Mouse (Mus musculus): Measurements from ENCODE around the gene Hddc3. TPM values are rescaled to one million over a fixed set of nuclear protein-coding genes. Genes with fewer than 3 reads are reported as not detected.

The Hddc3 gene
- polyA plus RNA-seq (2014; fragmentation: Nextera tagmentation; extraction: Ambion mirVana): 9.7 and 10.5 TPM in 2 replicates

DNA sequence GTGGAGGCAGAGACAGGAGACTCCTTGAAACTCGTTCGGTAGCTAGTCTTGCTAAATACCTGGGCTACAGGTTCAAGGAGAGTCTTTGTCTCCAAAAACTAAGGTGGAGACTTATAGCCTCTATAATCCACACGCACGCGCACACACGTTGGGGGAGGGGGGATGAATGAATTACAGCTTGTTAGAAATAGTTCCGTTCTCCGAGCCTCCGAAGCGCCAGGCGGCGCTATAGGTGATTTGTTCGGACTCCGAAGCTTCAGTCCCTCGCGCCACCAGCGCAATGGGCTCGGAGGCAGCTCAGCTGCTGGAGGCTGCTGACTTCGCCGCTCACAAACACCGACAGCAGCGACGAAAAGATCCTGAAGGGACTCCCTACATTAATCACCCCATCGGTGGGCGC lies at the start of gene Hddc3:
TSS of gene Hddc3 (plus strand) at position 247 of the 400 bp plus-strand sequence.
- Histone ChIP-seq H3K4me3 (ENCODE audit: low read depth, low read length) (peak within 1 kb of the TSS; percentile 54), H3K36me3 (ENCODE audit: control insufficient read depth, insufficient read depth, low read length) (no peaks in the 10 kb centered on the region), H3K4me1 (replicated peaks; ENCODE audit: control insufficient read depth, insufficient read depth, low read length) (peaks cover 30% of the 10 kb centered on the region), H3K27ac (ENCODE audit: low read depth, low read length) (no peak within 1 kb of the TSS), H3K4me2 (peak within 1 kb of the TSS; percentile 93), H3K27me3 (replicated peaks; ENCODE audit: control insufficient read depth, insufficient read depth, low read length) (no peaks in the 10 kb centered on the region), H3K9ac (ENCODE audit: low read depth, low read length) (peak within 1 kb of the TSS; percentile 72), H3K9me3 (ENCODE audit: control insufficient read depth, low read length) (no peaks in the 10 kb centered on the region)
- WGBS: under 1% methylated on average over 25 of the region's 25 CpGs
- ATAC-seq (replicated peaks; ENCODE audit: low FRiP score) (peak; percentile 44), DNase-seq (ENCODE audit: low spot score) (peak; percentile 89)

DNA sequence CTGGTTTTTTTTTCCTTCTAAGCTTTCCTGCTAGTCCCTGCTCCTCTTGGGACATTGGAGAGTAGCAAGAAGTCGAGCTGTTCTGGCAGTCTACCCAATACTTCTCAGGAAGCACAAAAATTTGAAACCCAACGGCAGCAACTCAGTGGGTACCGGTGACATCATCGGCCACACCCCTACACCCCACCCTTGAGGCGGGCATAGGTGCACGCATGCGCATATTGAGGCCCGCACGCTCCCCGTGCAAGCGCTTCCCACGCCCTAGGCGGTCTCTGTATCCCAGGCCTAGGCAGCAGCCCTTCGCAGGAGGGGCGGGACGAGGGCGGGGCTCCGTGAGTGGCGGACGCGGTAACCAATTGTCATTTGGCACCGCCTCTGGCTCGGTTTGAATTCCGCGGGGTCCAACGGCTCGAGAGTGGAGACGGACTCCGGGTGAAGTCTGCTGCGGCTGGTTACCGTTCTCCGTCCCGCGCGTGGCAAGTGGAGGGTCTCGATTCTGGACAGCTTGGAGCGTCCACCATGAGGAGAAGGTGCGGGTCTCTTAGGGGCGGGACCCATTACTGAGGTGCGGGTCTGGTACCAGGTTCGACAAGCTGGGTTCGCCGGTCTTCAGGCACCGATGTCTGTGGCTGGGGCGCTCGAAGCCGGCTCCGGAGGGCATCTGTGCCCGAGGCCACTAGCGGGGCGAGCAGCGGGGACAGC lies 48.7 kb upstream of the Hddc3 start, which contains the start of gene Prc1:
TSS of gene Prc1 (plus strand) at position 389 of the 702 bp plus-strand sequence.
- 1% methylated on average over 52 of the region's 52 CpGs for WGBS
- no peaks in the 10 kb centered on the region for H3K9me3 ChIP-seq (ENCODE audit: control insufficient read depth, low read length)

DNA sequence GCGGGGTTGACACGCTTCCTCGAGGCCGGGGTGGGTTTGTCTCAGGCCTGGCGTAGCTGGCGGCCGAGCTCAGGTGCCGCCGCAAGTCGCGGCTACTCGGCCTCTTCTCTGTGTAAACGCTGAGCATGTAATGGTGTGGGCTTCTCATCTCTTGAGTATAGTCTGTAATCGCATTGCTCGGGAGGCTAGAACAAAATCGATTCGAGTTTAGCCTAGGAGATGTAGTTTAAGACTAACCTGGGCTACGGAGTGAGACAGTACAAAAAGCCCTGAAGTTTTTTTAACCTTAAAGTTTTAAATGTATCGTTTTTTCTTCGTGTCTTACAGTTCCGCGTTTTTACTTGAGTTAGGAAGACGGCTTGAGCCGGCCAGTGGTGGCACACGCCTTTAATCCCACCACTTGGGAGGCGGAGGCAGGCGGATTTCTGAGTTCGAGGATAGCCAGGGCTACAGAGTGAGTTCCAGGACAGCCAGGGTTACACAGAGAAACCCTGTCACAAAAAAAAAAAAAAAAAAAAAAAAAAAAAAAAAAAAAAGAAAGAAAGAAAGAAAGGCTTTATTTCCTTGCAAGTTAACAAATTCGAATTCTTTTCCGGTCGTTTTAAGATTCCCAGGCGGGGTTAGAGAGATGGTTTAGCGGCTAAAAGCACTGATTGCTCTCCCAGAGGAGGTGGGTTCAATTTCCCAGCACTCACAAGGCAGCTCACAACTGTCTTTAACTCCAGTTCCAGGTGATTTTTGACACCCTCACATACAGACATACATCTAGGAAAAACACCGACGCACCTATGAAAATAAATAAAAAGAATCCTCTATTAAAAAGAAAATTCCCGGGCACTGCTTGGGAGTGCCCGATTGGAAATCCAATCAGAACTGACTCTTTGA lies 47.9 kb upstream of the Hddc3 start:
- peak; percentile 54 for ATAC-seq (replicated peaks; ENCODE audit: low FRiP score)
- Histone ChIP-seq H3K36me3 (ENCODE audit: control insufficient read depth, insufficient read depth, low read length) (peaks cover 6% of the 10 kb centered on the region; the same call in 1 of the 2 replicates), H3K4me3 (ENCODE audit: low read depth, low read length) (peak overlapping the region; percentile 98), H3K9me3 (ENCODE audit: control insufficient read depth, low read length) (no peaks in the 10 kb centered on the region), H3K27me3 (replicated peaks; ENCODE audit: control insufficient read depth, insufficient read depth, low read length) (no peaks in the 10 kb centered on the region), H3K27ac (ENCODE audit: low read depth, low read length) (peak overlapping the region; percentile 92), H3K4me1 (replicated peaks; ENCODE audit: control insufficient read depth, insufficient read depth, low read length) (peaks cover 18% of the 10 kb centered on the region), H3K4me2 (peak overlapping the region; percentile 87), H3K9ac (ENCODE audit: low read depth, low read length) (peak overlapping the region; percentile 98)
- 8% methylated on average over 37 of the region's 37 CpGs for WGBS
- peak; percentile 46 for DNase-seq (ENCODE audit: low spot score)

More for the DNA sequence above, 48.7 kb upstream of the Hddc3 start, which contains the start of gene Prc1:
- no peaks in the 10 kb centered on the region for H3K27me3 ChIP-seq (replicated peaks; ENCODE audit: control insufficient read depth, insufficient read depth, low read length)
- H3K9ac ChIP-seq (ENCODE audit: low read depth, low read length): peak within 1 kb of the TSS; percentile 98
- peak; percentile 99 for ATAC-seq (replicated peaks; ENCODE audit: low FRiP score)
- peak; percentile 99 for DNase-seq (ENCODE audit: low spot score)
- H3K4me3 ChIP-seq (ENCODE audit: low read depth, low read length): peak within 1 kb of the TSS; percentile 98
- H3K4me1 ChIP-seq (replicated peaks; ENCODE audit: control insufficient read depth, insufficient read depth, low read length): peaks cover 18% of the 10 kb centered on the region
- H3K4me2 ChIP-seq: peak within 1 kb of the TSS; percentile 87
- peak within 1 kb of the TSS; percentile 92 for H3K27ac ChIP-seq (ENCODE audit: low read depth, low read length)
- H3K36me3 ChIP-seq (ENCODE audit: control insufficient read depth, insufficient read depth, low read length): peaks cover 3% of the 10 kb centered on the region; the same call in 1 of the 2 replicates

DNA sequence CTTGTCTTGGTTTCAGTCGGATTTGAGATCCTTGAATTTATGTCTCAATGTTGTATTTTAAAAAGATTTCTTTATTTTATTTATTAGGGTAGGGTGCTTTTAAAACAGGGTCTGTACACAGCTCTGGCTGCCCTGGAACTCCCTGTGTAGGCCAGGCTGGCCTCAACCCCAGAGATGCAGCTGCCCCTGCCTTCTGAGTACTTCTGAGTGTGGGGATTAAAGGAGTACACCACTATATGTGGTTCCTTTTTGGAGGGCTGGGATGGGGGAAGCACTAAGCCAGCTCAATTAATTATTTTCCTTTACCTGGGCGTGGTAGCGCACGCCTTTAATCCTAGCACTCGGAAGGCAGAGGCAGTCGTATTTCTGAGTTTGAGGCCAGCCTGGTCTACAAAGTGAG lies 46.4 kb upstream of the Hddc3 start:
- H3K36me3 ChIP-seq (ENCODE audit: control insufficient read depth, insufficient read depth, low read length): peaks cover 15% of the 10 kb centered on the region
- DNase-seq (ENCODE audit: low spot score) (no peak), ATAC-seq (replicated peaks; ENCODE audit: low FRiP score) (no peak)
- H3K27me3 ChIP-seq (replicated peaks; ENCODE audit: control insufficient read depth, insufficient read depth, low read length): no peaks in the 10 kb centered on the region
- no peak overlapping the region for H3K9ac ChIP-seq (ENCODE audit: low read depth, low read length)
- H3K9me3 ChIP-seq (ENCODE audit: control insufficient read depth, low read length): no peaks in the 10 kb centered on the region
- WGBS: 88% methylated on average over 6 of the region's 6 CpGs
- peak overlapping the region; percentile 87 for H3K4me2 ChIP-seq
- peaks cover 18% of the 10 kb centered on the region for H3K4me1 ChIP-seq (replicated peaks; ENCODE audit: control insufficient read depth, insufficient read depth, low read length)
- H3K27ac ChIP-seq (ENCODE audit: low read depth, low read length): no peak overlapping the region
- H3K4me3 ChIP-seq (ENCODE audit: low read depth, low read length): peak overlapping the region; percentile 98; the same call in 1 of the 2 replicates

DNA sequence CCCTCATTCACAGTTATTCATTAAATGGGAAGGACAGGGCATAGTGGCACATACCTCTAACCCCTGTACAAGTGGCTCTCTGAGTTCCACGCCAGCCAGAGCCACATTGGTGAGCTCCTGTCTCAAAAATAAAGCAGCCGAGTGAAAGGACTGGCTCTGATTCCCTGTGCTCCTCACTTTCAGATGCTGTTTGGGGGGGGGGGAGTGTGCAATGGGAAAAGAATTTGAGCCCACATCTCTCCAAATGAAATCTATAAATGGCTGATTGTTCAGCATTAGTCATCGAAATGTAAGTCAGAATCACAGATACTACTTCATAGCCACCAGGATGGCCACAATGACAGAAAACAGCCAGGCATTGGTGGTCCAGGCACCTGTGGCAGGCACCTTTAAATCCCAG lies 45.9 kb upstream of the Hddc3 start:
- H3K9me3 ChIP-seq (ENCODE audit: control insufficient read depth, low read length): no peaks in the 10 kb centered on the region
- no peaks in the 10 kb centered on the region for H3K27me3 ChIP-seq (replicated peaks; ENCODE audit: control insufficient read depth, insufficient read depth, low read length)
- no peak for ATAC-seq (replicated peaks; ENCODE audit: low FRiP score)
- H3K9ac ChIP-seq (ENCODE audit: low read depth, low read length): no peak overlapping the region; the same call in 1 of the 2 replicates
- peak overlapping the region; percentile 87; the same call in 1 of the 2 replicates for H3K4me2 ChIP-seq
- no peak overlapping the region for H3K27ac ChIP-seq (ENCODE audit: low read depth, low read length)
- H3K4me3 ChIP-seq (ENCODE audit: low read depth, low read length): peak overlapping the region; percentile 1; the same call in 1 of the 2 replicates
- 86% methylated on average over 3 of the region's 3 CpGs for WGBS
- no peak for DNase-seq (ENCODE audit: low spot score)
- peaks cover 18% of the 10 kb centered on the region for H3K4me1 ChIP-seq (replicated peaks; ENCODE audit: control insufficient read depth, insufficient read depth, low read length)
- peaks cover 20% of the 10 kb centered on the region for H3K36me3 ChIP-seq (ENCODE audit: control insufficient read depth, insufficient read depth, low read length)

DNA sequence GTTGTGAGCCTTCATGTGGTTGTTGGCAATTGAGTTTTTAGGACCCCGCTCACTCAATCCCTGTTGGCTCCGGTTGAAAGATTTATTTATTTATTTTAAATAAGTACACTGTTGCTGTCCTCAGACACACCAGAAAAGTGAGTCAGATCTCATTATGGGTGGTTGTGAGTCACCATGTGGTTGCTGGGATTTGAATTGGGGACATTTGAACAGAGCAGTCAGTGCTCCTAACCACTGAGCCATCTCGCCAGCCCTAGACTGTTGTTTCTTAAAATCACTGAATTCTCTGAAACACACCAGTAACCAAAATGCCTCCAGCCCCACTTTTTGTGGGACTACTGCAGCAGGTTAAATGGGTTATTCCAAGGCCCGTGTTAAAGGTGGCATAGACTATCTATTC lies 44.1 kb upstream of the Hddc3 start:
- DNase-seq (ENCODE audit: low spot score): no peak
- H3K4me3 ChIP-seq (ENCODE audit: low read depth, low read length): no peak overlapping the region
- WGBS: 89% methylated on average over 4 of the region's 4 CpGs
- no peaks in the 10 kb centered on the region for H3K9me3 ChIP-seq (ENCODE audit: control insufficient read depth, low read length)
- peaks cover 18% of the 10 kb centered on the region for H3K4me1 ChIP-seq (replicated peaks; ENCODE audit: control insufficient read depth, insufficient read depth, low read length)
- peaks cover 29% of the 10 kb centered on the region for H3K36me3 ChIP-seq (ENCODE audit: control insufficient read depth, insufficient read depth, low read length)
- no peak overlapping the region for H3K4me2 ChIP-seq
- no peak for ATAC-seq (replicated peaks; ENCODE audit: low FRiP score)
- no peak overlapping the region for H3K27ac ChIP-seq (ENCODE audit: low read depth, low read length)
- no peaks in the 10 kb centered on the region for H3K27me3 ChIP-seq (replicated peaks; ENCODE audit: control insufficient read depth, insufficient read depth, low read length)
- no peak overlapping the region for H3K9ac ChIP-seq (ENCODE audit: low read depth, low read length)

DNA sequence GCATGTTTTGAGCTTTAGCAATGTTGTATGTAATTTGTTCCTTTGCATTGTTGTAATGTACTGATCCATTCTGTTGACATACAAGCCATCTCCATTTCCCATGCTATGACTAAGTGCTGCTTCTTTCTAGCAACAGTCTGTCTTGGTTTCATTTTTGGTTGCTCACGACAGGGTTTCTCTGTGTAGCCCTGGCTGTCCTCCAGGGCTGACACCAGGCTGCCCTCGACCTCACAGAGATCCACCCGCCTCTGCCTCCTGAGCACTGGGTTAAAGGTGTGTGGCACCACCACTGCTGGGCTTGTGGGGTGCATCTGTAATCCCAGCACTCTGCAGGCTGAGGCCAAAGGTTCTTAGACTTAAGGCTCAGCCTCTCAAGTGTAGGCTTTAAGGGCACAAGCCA lies 43.3 kb upstream of the Hddc3 start:
- Histone ChIP-seq H3K27ac (ENCODE audit: low read depth, low read length) (no peak overlapping the region), H3K27me3 (replicated peaks; ENCODE audit: control insufficient read depth, insufficient read depth, low read length) (no peaks in the 10 kb centered on the region), H3K9me3 (ENCODE audit: control insufficient read depth, low read length) (no peaks in the 10 kb centered on the region), H3K9ac (ENCODE audit: low read depth, low read length) (no peak overlapping the region), H3K4me1 (replicated peaks; ENCODE audit: control insufficient read depth, insufficient read depth, low read length) (peaks cover 18% of the 10 kb centered on the region), H3K4me2 (no peak overlapping the region), H3K4me3 (ENCODE audit: low read depth, low read length) (no peak overlapping the region), H3K36me3 (ENCODE audit: control insufficient read depth, insufficient read depth, low read length) (peaks cover 36% of the 10 kb centered on the region)
- 91% methylated on average over 3 of the region's 3 CpGs for WGBS
- ATAC-seq (replicated peaks; ENCODE audit: low FRiP score) (no peak), DNase-seq (ENCODE audit: low spot score) (no peak)

DNA sequence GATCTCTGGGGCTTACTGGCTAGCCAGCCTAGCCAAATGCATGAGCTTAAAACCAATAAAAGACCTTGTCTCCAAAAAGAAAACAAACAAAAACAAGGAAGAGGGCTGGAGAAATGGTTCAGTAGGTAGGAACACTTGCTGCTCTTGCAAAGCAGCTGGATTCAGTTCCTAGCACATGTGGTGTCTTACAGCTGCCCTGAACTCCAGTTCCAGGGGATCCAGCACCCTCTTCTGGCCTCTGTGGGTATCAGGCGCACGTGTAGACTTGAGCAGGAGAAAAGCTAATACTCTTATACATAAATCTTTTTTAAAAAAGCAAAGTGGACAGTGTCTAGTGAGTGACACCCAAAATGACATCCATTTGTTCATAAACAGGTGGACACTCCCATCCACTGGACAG lies 41.4 kb upstream of the Hddc3 start:
- H3K27ac ChIP-seq (ENCODE audit: low read depth, low read length): no peak overlapping the region
- no peak overlapping the region for H3K4me2 ChIP-seq
- ATAC-seq (replicated peaks; ENCODE audit: low FRiP score): no peak
- WGBS: 92% methylated on average over 2 of the region's 2 CpGs
- DNase-seq (ENCODE audit: low spot score): no peak
- H3K9me3 ChIP-seq (ENCODE audit: control insufficient read depth, low read length): no peaks in the 10 kb centered on the region
- peaks cover 8% of the 10 kb centered on the region for H3K4me1 ChIP-seq (replicated peaks; ENCODE audit: control insufficient read depth, insufficient read depth, low read length)
- peaks cover 53% of the 10 kb centered on the region for H3K36me3 ChIP-seq (ENCODE audit: control insufficient read depth, insufficient read depth, low read length)
- H3K27me3 ChIP-seq (replicated peaks; ENCODE audit: control insufficient read depth, insufficient read depth, low read length): no peaks in the 10 kb centered on the region
- H3K9ac ChIP-seq (ENCODE audit: low read depth, low read length): no peak overlapping the region
- no peak overlapping the region for H3K4me3 ChIP-seq (ENCODE audit: low read depth, low read length)
